Mouse (Mus musculus) heart, postnatal 0 days (tissue): ENCODE results near the gene Olfr194.

ENCODE experiments used
- CTCF ChIP-seq: IDR thresholded peaks from 2 replicates; pipeline ENCODE4 v1.5.1; 2016; ENCODE audit warnings: antibody characterized with exemption, control low read depth, low read depth
- EP300 ChIP-seq: IDR thresholded peaks from 2 replicates; pipeline ENCODE4 v1.6.1; 2016; ENCODE audit warnings: antibody characterized with exemption, low read depth

DNA sequence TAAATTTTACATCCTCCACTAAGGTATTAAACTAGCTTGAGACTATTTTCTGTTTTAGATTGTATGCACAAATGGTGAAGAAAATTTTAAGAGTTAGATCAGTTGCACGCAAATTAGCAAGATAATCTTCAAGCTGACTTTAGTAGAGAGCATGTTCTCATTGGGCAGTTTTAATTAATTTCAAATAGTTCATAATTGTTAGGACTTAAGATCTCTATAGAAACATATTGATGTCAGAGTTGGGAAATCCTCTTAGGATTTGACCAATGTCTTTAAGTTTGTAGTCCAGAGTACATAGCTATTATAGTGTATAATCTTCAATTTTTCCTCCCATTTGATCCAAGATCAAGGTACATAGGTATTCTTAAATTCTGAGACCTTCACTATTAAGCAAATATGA, 25.9 kb upstream of the Olfr194 start, which contains the start of gene Olfr195:
- TF ChIP-seq CTCF (no peak), EP300 (no peak)
